Mouse (Mus musculus): ENCODE measurements around the gene Rpl35a. TPM values are rescaled to one million over a fixed set of nuclear protein-coding genes. Genes with fewer than 3 reads are reported as not detected.

Gene Rpl35a
- polyA plus RNA-seq, 1 experiment: 1,252 TPM

- TF ChIP-seq POLR2A (IDR thresholded peaks at IDR 0.05; ENCODE audit: borderline replicate concordance, low read depth, low read length): no peak
- no peak for TF ChIP-seq CTCF (IDR thresholded peaks at IDR 0.05; ENCODE audit: low read depth, low read length)
- Histone ChIP-seq H3K27ac (ENCODE audit: insufficient read depth, low read depth, low read length) (no peak overlapping the region), H3K4me1 (ENCODE audit: control insufficient read depth, insufficient read depth, low read length) (peaks cover 11% of the 10 kb centered on the region), H3K4me3 (ENCODE audit: insufficient read depth, low read length) (peak overlapping the region; percentile 73)
Observed at GRCm38 (mm10) chr16:33062682-33063131, 6.5 kb downstream of the Rpl35a start.

- no peak overlapping the region for H3K27ac ChIP-seq (ENCODE audit: insufficient read depth, low read depth, low read length)
- TF ChIP-seq CTCF (IDR thresholded peaks at IDR 0.05; ENCODE audit: low read depth, low read length): no peak
- TF ChIP-seq POLR2A (IDR thresholded peaks at IDR 0.05; ENCODE audit: borderline replicate concordance, low read depth, low read length): no peak
- peak overlapping the region; percentile 73 for H3K4me3 ChIP-seq (ENCODE audit: insufficient read depth, low read length)
- peaks cover 8% of the 10 kb centered on the region for H3K4me1 ChIP-seq (ENCODE audit: control insufficient read depth, insufficient read depth, low read length)
Observed at GRCm38 (mm10) chr16:33063267-33063666, 7.0 kb downstream of the Rpl35a start.

DNA sequence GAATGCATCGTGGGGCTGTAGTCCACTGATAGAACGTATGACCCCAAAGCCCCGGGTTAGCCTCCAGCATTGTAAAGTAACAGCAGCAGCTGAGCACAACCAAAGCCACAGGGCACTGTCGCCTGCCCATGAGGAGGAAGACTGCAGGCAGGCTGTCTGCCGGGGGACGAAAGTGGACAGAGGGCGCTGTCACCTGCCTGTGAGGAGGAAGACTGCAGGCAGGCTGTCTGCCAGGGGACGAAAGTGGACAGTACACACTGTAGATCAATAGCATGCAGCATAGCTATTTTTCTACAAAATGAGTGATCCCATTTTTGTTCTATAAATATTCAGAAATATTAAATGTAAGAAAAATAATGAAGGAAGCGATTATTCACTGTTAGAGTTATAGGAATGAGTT lies 8.4 kb downstream of the Rpl35a start:
- TF ChIP-seq POLR2A (IDR thresholded peaks at IDR 0.05; ENCODE audit: borderline replicate concordance, low read depth, low read length) (no peak), CTCF (IDR thresholded peaks at IDR 0.05; ENCODE audit: low read depth, low read length) (no peak)
- H3K27ac ChIP-seq (ENCODE audit: insufficient read depth, low read depth, low read length): no peak overlapping the region
- no peak overlapping the region for H3K4me3 ChIP-seq (ENCODE audit: insufficient read depth, low read length)
- peaks cover 4% of the 10 kb centered on the region for H3K4me1 ChIP-seq (ENCODE audit: control insufficient read depth, insufficient read depth, low read length)

DNA sequence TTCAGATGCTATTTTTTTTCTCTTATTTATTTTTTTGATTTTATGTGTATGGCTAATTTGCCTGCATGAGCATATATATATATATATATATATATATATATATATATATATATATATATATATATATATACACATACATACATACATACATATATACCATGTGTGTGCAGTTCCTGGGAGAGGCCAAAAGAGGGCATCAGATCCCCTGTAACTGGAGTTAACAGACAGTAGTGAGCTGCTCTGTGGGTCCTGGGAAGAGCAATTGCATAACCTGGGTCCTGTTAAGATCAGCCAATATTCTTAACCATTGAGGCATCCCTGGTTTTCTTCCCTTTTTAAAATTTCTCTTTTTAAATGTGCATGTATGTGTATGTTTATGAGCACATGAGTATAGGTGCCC lies 14.7 kb downstream of the Rpl35a start:
- H3K4me3 ChIP-seq (ENCODE audit: insufficient read depth, low read length): no peak overlapping the region
- peaks cover 18% of the 10 kb centered on the region for H3K4me1 ChIP-seq (ENCODE audit: control insufficient read depth, insufficient read depth, low read length)
- H3K27ac ChIP-seq (ENCODE audit: insufficient read depth, low read depth, low read length): no peak overlapping the region
- TF ChIP-seq CTCF (IDR thresholded peaks at IDR 0.05; ENCODE audit: low read depth, low read length) (no peak), POLR2A (IDR thresholded peaks at IDR 0.05; ENCODE audit: borderline replicate concordance, low read depth, low read length) (no peak)

GRCm38 (mm10) chr16:33072871-33073557 lies 16.8 kb downstream of the Rpl35a start:
- Histone ChIP-seq H3K27ac (ENCODE audit: insufficient read depth, low read depth, low read length) (no peak overlapping the region), H3K4me1 (ENCODE audit: control insufficient read depth, insufficient read depth, low read length) (peaks cover 34% of the 10 kb centered on the region), H3K4me3 (ENCODE audit: insufficient read depth, low read length) (no peak overlapping the region)
- TF ChIP-seq POLR2A (IDR thresholded peaks at IDR 0.05; ENCODE audit: borderline replicate concordance, low read depth, low read length) (no peak), CTCF (IDR thresholded peaks at IDR 0.05; ENCODE audit: low read depth, low read length) (no peak)

GRCm38 (mm10) chr16:33074967-33075366 lies 18.7 kb downstream of the Rpl35a start:
- Histone ChIP-seq H3K4me1 (ENCODE audit: control insufficient read depth, insufficient read depth, low read length) (peaks cover 45% of the 10 kb centered on the region), H3K27ac (ENCODE audit: insufficient read depth, low read depth, low read length) (no peak overlapping the region), H3K4me3 (ENCODE audit: insufficient read depth, low read length) (no peak overlapping the region)
- TF ChIP-seq POLR2A (IDR thresholded peaks at IDR 0.05; ENCODE audit: borderline replicate concordance, low read depth, low read length) (no peak), CTCF (IDR thresholded peaks at IDR 0.05; ENCODE audit: low read depth, low read length) (no peak)

GRCm38 (mm10) chr16:33076078-33076477 lies 19.8 kb downstream of the Rpl35a start:
- Histone ChIP-seq H3K4me1 (ENCODE audit: control insufficient read depth, insufficient read depth, low read length) (peaks cover 45% of the 10 kb centered on the region), H3K4me3 (ENCODE audit: insufficient read depth, low read length) (no peak overlapping the region), H3K27ac (ENCODE audit: insufficient read depth, low read depth, low read length) (no peak overlapping the region)
- TF ChIP-seq CTCF (IDR thresholded peaks at IDR 0.05; ENCODE audit: low read depth, low read length) (no peak), POLR2A (IDR thresholded peaks at IDR 0.05; ENCODE audit: borderline replicate concordance, low read depth, low read length) (no peak)

GRCm38 (mm10) chr16:33077069-33077627 lies 20.9 kb downstream of the Rpl35a start:
- peak overlapping the region; percentile 95 for H3K27ac ChIP-seq (ENCODE audit: insufficient read depth, low read depth, low read length)
- peaks cover 45% of the 10 kb centered on the region for H3K4me1 ChIP-seq (ENCODE audit: control insufficient read depth, insufficient read depth, low read length)
- TF ChIP-seq CTCF (IDR thresholded peaks at IDR 0.05; ENCODE audit: low read depth, low read length): no peak
- TF ChIP-seq POLR2A (IDR thresholded peaks at IDR 0.05; ENCODE audit: borderline replicate concordance, low read depth, low read length): no peak
- peak overlapping the region; percentile 24; the same call in 1 of the 2 replicates for H3K4me3 ChIP-seq (ENCODE audit: insufficient read depth, low read length)

DNA sequence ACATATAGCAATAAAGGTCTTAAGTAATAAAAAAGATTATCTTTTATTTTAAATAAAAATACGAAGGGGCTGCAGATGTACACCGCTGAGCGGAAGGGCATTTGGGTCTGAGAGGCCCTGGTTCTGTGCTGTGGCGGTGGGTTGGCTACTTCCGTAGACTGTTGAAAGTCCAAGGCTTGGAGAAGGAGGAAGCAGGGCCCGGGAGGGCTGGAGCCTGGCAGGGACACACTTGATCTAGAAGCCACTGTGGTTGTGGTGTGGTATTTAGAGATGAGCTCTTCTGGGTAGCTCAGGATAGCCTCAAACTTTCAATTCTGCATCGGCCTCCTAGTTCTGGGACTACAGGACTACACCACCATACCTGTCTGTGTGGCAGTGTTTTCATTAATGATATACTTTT lies 23.8 kb downstream of the Rpl35a start:
- Histone ChIP-seq H3K27ac (ENCODE audit: insufficient read depth, low read depth, low read length) (no peak overlapping the region), H3K4me3 (ENCODE audit: insufficient read depth, low read length) (no peak overlapping the region), H3K4me1 (ENCODE audit: control insufficient read depth, insufficient read depth, low read length) (peaks cover 42% of the 10 kb centered on the region)
- TF ChIP-seq POLR2A (IDR thresholded peaks at IDR 0.05; ENCODE audit: borderline replicate concordance, low read depth, low read length): no peak
- TF ChIP-seq CTCF (IDR thresholded peaks at IDR 0.05; ENCODE audit: low read depth, low read length): no peak

GRCm38 (mm10) chr16:33082951-33083350 lies 26.7 kb downstream of the Rpl35a start:
- TF ChIP-seq CTCF (IDR thresholded peaks at IDR 0.05; ENCODE audit: low read depth, low read length): no peak
- TF ChIP-seq POLR2A (IDR thresholded peaks at IDR 0.05; ENCODE audit: borderline replicate concordance, low read depth, low read length): no peak
- H3K27ac ChIP-seq (ENCODE audit: insufficient read depth, low read depth, low read length): no peak overlapping the region

More at GRCm38 (mm10) chr16:33082951-33083350, 26.7 kb downstream of the Rpl35a start:
- Histone ChIP-seq H3K4me1 (ENCODE audit: control insufficient read depth, insufficient read depth, low read length) (peaks cover 21% of the 10 kb centered on the region), H3K4me3 (ENCODE audit: insufficient read depth, low read length) (no peak overlapping the region)

All from bone marrow macrophage, adult 2 months (primary cell).